8 mouse cellular contexts compared by ENCODE assay signal in the genomic region with DNA sequence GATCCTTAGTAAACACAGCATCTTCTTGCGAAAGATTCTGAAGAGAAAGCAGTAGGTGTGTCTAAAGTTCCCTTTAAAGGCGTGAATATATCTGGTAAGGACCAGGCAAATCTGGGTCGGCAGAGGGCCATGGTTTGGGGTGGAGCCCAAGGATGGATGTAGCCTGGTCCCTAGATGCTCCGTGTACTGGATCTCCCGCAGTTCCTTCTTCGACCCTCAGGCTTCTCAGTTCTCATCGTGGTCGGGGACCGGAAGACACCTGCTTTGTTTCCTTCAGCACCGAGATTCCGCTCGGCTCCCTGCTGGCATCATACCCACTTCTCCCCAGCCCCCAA. TPM values are rescaled to one million over a fixed set of nuclear protein-coding genes. Genes with fewer than 3 reads are reported as not detected.
DNase-seq lines count a peak whose midpoint lies in the region; ATAC-seq and TF ChIP-seq lines count a peak whose summit lies in the region.

No protein-coding gene starts in this region.

- TF ChIP-seq CTCF in olfactory bulb, adult 2 months (IDR thresholded peaks at IDR 0.05; ENCODE audit: insufficient read depth, low read depth, low read length): no peak

- H3K9ac ChIP-seq in lung, embryonic 15.5 days: peak overlapping the region; percentile 86
- peak overlapping the region; percentile 79 for H3K9ac ChIP-seq in limb, embryonic 14.5 days (ENCODE audit: low read depth, low read length, severe bottlenecking)

- ATAC-seq in lung, embryonic 15.5 days (ENCODE audit: borderline replicate concordance, extremely low read depth, low FRiP score, low TSS enrichment): no peak; the same call in 1 of the 2 replicates
- ATAC-seq in limb, embryonic 14.5 days (ENCODE audit: low FRiP score, low read depth): 0 out of 2 replicates have a peak, but pooled peaks have one; percentile 4

- peaks cover 35% of the 10 kb centered on the region for H3K4me1 ChIP-seq in lung, embryonic 15.5 days
- peaks cover 48% of the 10 kb centered on the region for H3K4me1 ChIP-seq in erythroblast, embryonic 14.5 days (ENCODE audit: control insufficient read depth)
- peaks cover 23% of the 10 kb centered on the region for H3K4me1 ChIP-seq in limb, embryonic 14.5 days (ENCODE audit: control insufficient read depth, insufficient read depth, low read length)
- peaks cover 3% of the 10 kb centered on the region for H3K4me1 ChIP-seq in olfactory bulb, adult 2 months (ENCODE audit: control insufficient read depth, insufficient read depth, low read length)

- peak overlapping the region; percentile 84 for H3K4me3 ChIP-seq in lung, embryonic 15.5 days
- peak overlapping the region; percentile 93 for H3K4me3 ChIP-seq in erythroblast, embryonic 14.5 days (replicated peaks)
- H3K4me3 ChIP-seq in limb, embryonic 14.5 days (replicated peaks; ENCODE audit: low read length): peak overlapping the region; percentile 92
- peak overlapping the region; percentile 89 for H3K4me3 ChIP-seq in olfactory bulb, adult 2 months (ENCODE audit: insufficient read depth, low read depth, low read length)

- WGBS in lung, embryonic 15.5 days: under 1% methylated on average over 12 of the region's 12 CpGs
- 2% methylated on average over 12 of the region's 12 CpGs for WGBS in limb, embryonic 14.5 days
- WGBS in olfactory bulb, adult 2 months: under 1% methylated on average over 12 of the region's 12 CpGs

- no peaks in the 10 kb centered on the region for H3K27me3 ChIP-seq in lung, embryonic 15.5 days
- H3K27me3 ChIP-seq in erythroblast, embryonic 14.5 days (ENCODE audit: control insufficient read depth): no peaks in the 10 kb centered on the region
- no peaks in the 10 kb centered on the region for H3K27me3 ChIP-seq in limb, embryonic 14.5 days (ENCODE audit: control insufficient read depth, insufficient read depth, low read length)

- no peaks in the 10 kb centered on the region for H3K9me3 ChIP-seq in lung, embryonic 15.5 days
- no peaks in the 10 kb centered on the region for H3K9me3 ChIP-seq in erythroblast, embryonic 14.5 days (ENCODE audit: control insufficient read depth, low read length)
- H3K9me3 ChIP-seq in limb, embryonic 14.5 days (ENCODE audit: control insufficient read depth, low read length): no peaks in the 10 kb centered on the region

- peak overlapping the region; percentile 95 for H3K27ac ChIP-seq in lung, embryonic 15.5 days
- peak overlapping the region; percentile 91 for H3K27ac ChIP-seq in limb, embryonic 14.5 days (replicated peaks; ENCODE audit: low read depth, low read length)
- H3K27ac ChIP-seq in olfactory bulb, adult 2 months (ENCODE audit: insufficient read depth, low read depth, low read length): peak overlapping the region; percentile 99

- H3K36me3 ChIP-seq in lung, embryonic 15.5 days: no peaks in the 10 kb centered on the region
- H3K36me3 ChIP-seq in erythroblast, embryonic 14.5 days (ENCODE audit: control insufficient read depth): peaks cover 11% of the 10 kb centered on the region
- peaks cover 6% of the 10 kb centered on the region; the same call in 1 of the 2 replicates for H3K36me3 ChIP-seq in limb, embryonic 14.5 days (ENCODE audit: control insufficient read depth, insufficient read depth, low read length)

- DNase-seq in lung, postnatal 4 days: no peak
- DNase-seq in limb, embryonic 14.5 days (ENCODE audit: low spot score): no peak
- no peak for DNase-seq in right cerebral cortex, postnatal 25 days
- DNase-seq in urinary bladder, postnatal 10 days (ENCODE audit: low spot score): no peak
- DNase-seq in cerebellum, postnatal 10 days: no peak

- TF ChIP-seq POLR2A in limb, embryonic 14.5 days (IDR thresholded peaks at IDR 0.05; ENCODE audit: borderline replicate concordance, extremely low read depth, insufficient read depth, insufficient read length): no peak
- TF ChIP-seq POLR2A in olfactory bulb, adult 2 months (IDR thresholded peaks at IDR 0.05; ENCODE audit: insufficient read depth, low read depth, low read length): no peak

- H3K4me2 ChIP-seq in lung, embryonic 15.5 days: peak overlapping the region; percentile 74
- peak overlapping the region; percentile 54 for H3K4me2 ChIP-seq in limb, embryonic 14.5 days (replicated peaks; ENCODE audit: low read depth, low read length, severe bottlenecking)

RNA-seq across cellular contexts. Expression of a gene that starts 0.8 kb away (rescaled TPM):
- polyA plus RNA-seq in lung, embryonic 15.5 days (2015; fragmentation: Nextera tagmentation; extraction: Ambion mirVana): 12.0 and 17.2 TPM in 2 replicates
- 0.32 and 0.71 TPM in 2 replicates for polyA plus RNA-seq in erythroblast, embryonic 14.5 days (2012)
- 24.7 and 27.4 TPM in 2 replicates for polyA plus RNA-seq in limb, embryonic 14.5 days (2012; rRNA removed)
- 19.8 and 20.9 TPM in 2 replicates for polyA plus RNA-seq in limb, embryonic 14.5 days (2014; fragmentation: Nextera tagmentation; extraction: Ambion mirVana)
- 156 and 498 TPM in 2 replicates for polyA plus RNA-seq in olfactory bulb, adult 2 months (2012; ENCODE audit: insufficient read depth, insufficient read length, low replicate concordance, missing spikeins)

RNA-seq across cellular contexts. Expression of a gene that starts 55.2 kb away (rescaled TPM):
- polyA plus RNA-seq in lung, embryonic 15.5 days (2015; fragmentation: Nextera tagmentation; extraction: Ambion mirVana): 120 and 130 TPM in 2 replicates
- polyA plus RNA-seq in erythroblast, embryonic 14.5 days (2012): not detected in 2 replicates
- polyA plus RNA-seq in limb, embryonic 14.5 days (2012; rRNA removed): 23.1 and 28.3 TPM in 2 replicates
- 45.6 and 50.5 TPM in 2 replicates for polyA plus RNA-seq in limb, embryonic 14.5 days (2014; fragmentation: Nextera tagmentation; extraction: Ambion mirVana)
- polyA plus RNA-seq in olfactory bulb, adult 2 months (2012; ENCODE audit: insufficient read depth, insufficient read length, low replicate concordance, missing spikeins): not detected in 2 replicates

Comparison
In these comparisons a context has a peak if more than half of its experiments do, and no peak if none do; other contexts are left out.
1. RNA of a gene that starts 55.2 kb away (polyA plus RNA-seq): 120 to 130 TPM in lung, embryonic 15.5 days and 23.1 to 50.5 TPM in limb, embryonic 14.5 days; not detected in erythroblast, embryonic 14.5 days and not detected in olfactory bulb, adult 2 months; every median in the first group is over 10 times any median in the second.
2. Peak in every context shown above with its lines, with median percentiles within 50 percentile points of each other: H3K27ac ChIP-seq and H3K4me3 ChIP-seq.